In genomic region chr17:5124643-5125042, GRCm38 (mm10) we compare ENCODE assay signal across 18 mouse cellular contexts.
A peak's percentile ranks its signal among the peaks of the same experiment; 100 is the strongest.
DNase-seq lines count a peak whose midpoint lies in the region; ATAC-seq and TF ChIP-seq lines count a peak whose summit lies in the region.
"Had no signal": no experiment of that assay in that cellular context is flagged by ENCODE, and none has a peak within 500 bp of the region (broad histone marks: within the 10 kb centered on the region; RNA-seq: fewer than 3 reads in every experiment).

No protein-coding gene starts in this region.

- intact Hi-C loops in gastrocnemius, postnatal 36 days (cut with DNase I), result no loop called here

- no peak overlapping the region for H3K4me3 ChIP-seq in kidney, embryonic 14.5 days (ENCODE audit: low read length)
- no peak overlapping the region for H3K4me3 ChIP-seq in lung, embryonic 15.5 days
- no peak overlapping the region for H3K4me3 ChIP-seq in lung, adult 2 months (replicated peaks; ENCODE audit: extremely low read depth, low read depth, low read length)
- no peak overlapping the region for H3K4me3 ChIP-seq in brown adipose tissue, adult 24 weeks (ENCODE audit: insufficient read depth, low read depth, low read length)
- H3K4me3 ChIP-seq: forebrain, embryonic 15.5 days; hindbrain, embryonic 12.5 days; limb, embryonic 12.5 days; liver, embryonic 13.5 days had no signal

- no peaks in the 10 kb centered on the region for H3K27me3 ChIP-seq in kidney, embryonic 14.5 days (ENCODE audit: control insufficient read depth, insufficient read depth, low read length)
- H3K27me3 ChIP-seq in lung, embryonic 15.5 days, result no peaks in the 10 kb centered on the region
- H3K27me3 ChIP-seq: forebrain, embryonic 15.5 days; hindbrain, embryonic 12.5 days; limb, embryonic 12.5 days; liver, embryonic 13.5 days had no signal

- H3K36me3 ChIP-seq in kidney, embryonic 14.5 days (ENCODE audit: control insufficient read depth, insufficient read depth, low read length), result peaks cover 6% of the 10 kb centered on the region; the same call in 1 of the 2 replicates
- H3K36me3 ChIP-seq in lung, embryonic 15.5 days, result no peaks in the 10 kb centered on the region
- H3K36me3 ChIP-seq: forebrain, embryonic 15.5 days; hindbrain, embryonic 12.5 days had no signal

- no peak for DNase-seq in kidney, postnatal 36 days
- no peak for DNase-seq in lung, adult 2 months
- DNase-seq in naive thymus-derived CD4-positive, alpha-beta T cell, adult 2 months (ENCODE audit: low read depth), result peak; percentile 25
- DNase-seq in gastrocnemius, postnatal 36 days, result no peak
- DNase-seq: adrenal gland, adult 2 months; cerebellum, adult 9-10 months; heart, postnatal 14 days; kidney, postnatal 25 days; liver, embryonic 13.5 days; retina, postnatal 1 day; right cerebral cortex, postnatal 4 days had no signal

- H3K9ac ChIP-seq in kidney, embryonic 14.5 days (ENCODE audit: low read depth, low read length), result no peak overlapping the region
- no peak overlapping the region for H3K9ac ChIP-seq in lung, embryonic 15.5 days
- H3K9ac ChIP-seq: forebrain, embryonic 15.5 days; hindbrain, embryonic 12.5 days; limb, embryonic 12.5 days; liver, embryonic 13.5 days had no signal

- H3K9me3 ChIP-seq in kidney, embryonic 14.5 days (ENCODE audit: control insufficient read depth, low read length), result no peaks in the 10 kb centered on the region
- H3K9me3 ChIP-seq in lung, embryonic 15.5 days, result no peaks in the 10 kb centered on the region
- H3K9me3 ChIP-seq: forebrain, embryonic 15.5 days; hindbrain, embryonic 12.5 days; limb, embryonic 12.5 days; liver, embryonic 13.5 days had no signal

- no peak for TF ChIP-seq POLR2A in lung, adult 2 months (IDR thresholded peaks at IDR 0.05; ENCODE audit: borderline replicate concordance, extremely low read depth, low read depth, low read length)

- H3K4me1 ChIP-seq in kidney, embryonic 14.5 days (ENCODE audit: control insufficient read depth, insufficient read depth, low read length), result peaks cover 14% of the 10 kb centered on the region; the same call in 1 of the 2 replicates
- H3K4me1 ChIP-seq in lung, embryonic 15.5 days, result peaks cover 50% of the 10 kb centered on the region
- H3K4me1 ChIP-seq in lung, adult 2 months (ENCODE audit: control insufficient read depth, insufficient read depth, low read length), result peaks cover 19% of the 10 kb centered on the region
- peaks cover 26% of the 10 kb centered on the region for H3K4me1 ChIP-seq in brown adipose tissue, adult 24 weeks (ENCODE audit: control insufficient read depth, insufficient read depth, insufficient read length, low read length)

- WGBS in kidney, embryonic 14.5 days, result 62% methylated on average over 2 of the region's 2 CpGs
- 35% methylated on average over 2 of the region's 2 CpGs for WGBS in lung, embryonic 15.5 days
- 55% methylated on average over 2 of the region's 2 CpGs for WGBS in lung, adult 2 months

- TF ChIP-seq CTCF in lung, adult 2 months (IDR thresholded peaks at IDR 0.05; ENCODE audit: insufficient read depth, low read length), result no peak

- H3K27ac ChIP-seq in kidney, embryonic 14.5 days (ENCODE audit: low read depth, low read length), result peak overlapping the region; percentile 42; the same call in 1 of the 2 replicates
- peak overlapping the region; percentile 90 for H3K27ac ChIP-seq in lung, embryonic 15.5 days
- H3K27ac ChIP-seq in brown adipose tissue, adult 24 weeks (replicated peaks; ENCODE audit: low read depth, low read length), result 0 out of 2 replicates have a peak overlapping the region, but pooled peaks have one; percentile 77
- H3K27ac ChIP-seq: forebrain, embryonic 15.5 days; hindbrain, embryonic 12.5 days; limb, embryonic 12.5 days; liver, embryonic 13.5 days had no signal

- no peak for ATAC-seq in kidney, embryonic 14.5 days (ENCODE audit: low FRiP score, low TSS enrichment)
- ATAC-seq in lung, embryonic 15.5 days (ENCODE audit: borderline replicate concordance, extremely low read depth, low FRiP score, low TSS enrichment), result no peak
- ATAC-seq: forebrain, embryonic 15.5 days had no signal

- no peak overlapping the region for H3K4me2 ChIP-seq in kidney, embryonic 14.5 days (replicated peaks; ENCODE audit: low read depth, low read length)
- no peak overlapping the region for H3K4me2 ChIP-seq in lung, embryonic 15.5 days
- H3K4me2 ChIP-seq: forebrain, embryonic 15.5 days; heart, embryonic 11.5 days; hindbrain, embryonic 12.5 days; limb, embryonic 12.5 days; liver, embryonic 13.5 days had no signal
